Mouse (Mus musculus): Measurements from ENCODE around the gene Lemd1. TPM values are rescaled to one million over a fixed set of nuclear protein-coding genes. Genes with fewer than 3 reads are reported as not detected.

The Lemd1 gene
- total and polyA plus RNA-seq, 3 experiments = not detected

- peaks cover 24 to 72% of the 10 kb centered on the region in 2 experiments for H3K4me1 ChIP-seq (ENCODE audit: control insufficient read depth in 1 of 2, insufficient read depth in 2 of 2)
- no peak overlapping the region for H3K4me2 ChIP-seq (ENCODE audit: insufficient read depth, low read depth, poor library complexity, severe bottlenecking)
- in situ Hi-C loops (cut with MboI; ENCODE audit: low pct_ligation_motif_present, low pct_unique_long_range_greater_than_20kb, low sequenced_read_pairs) (no loop called here), dilution Hi-C loops (cut with MboI; ENCODE audit: extremely low pct_ligation_motif_present, extremely low pct_unique_long_range_greater_than_20kb, low sequenced_read_pairs) (no loop called here)
- H3K9ac ChIP-seq (ENCODE audit: insufficient read depth, low read depth) = no peak overlapping the region
- no peaks in the 10 kb centered on the region for H3K9me3 ChIP-seq (replicated peaks; ENCODE audit: low read length)
- no peak overlapping the region for H3K4me3 ChIP-seq (replicated peaks in 1 of 3; ENCODE audit: low read depth in 2 of 3, low read length in 2 of 3, poor library complexity in 1 of 3)
- H3K27ac ChIP-seq (ENCODE audit: insufficient read depth, low read depth) = 0 out of 2 replicates have a peak overlapping the region, but pooled peaks have one; percentile 13
- no peak for TF ChIP-seq RAD21 (IDR thresholded peaks at IDR 0.05; ENCODE audit: low read depth, low read length)
- TF ChIP-seq CHD2 (IDR thresholded peaks at IDR 0.05; ENCODE audit: low read length) = no peak
- TF ChIP-seq TCF12 (IDR thresholded peaks at IDR 0.05; ENCODE audit: low read depth, low read length) = no peak
- TF ChIP-seq GABPA (IDR thresholded peaks at IDR 0.05; ENCODE audit: insufficient replicate concordance, low read depth, low read length) = no peak
- H3K27me3 ChIP-seq (replicated peaks) = no peaks in the 10 kb centered on the region
- no peaks in the 10 kb centered on the region for H3K36me3 ChIP-seq (replicated peaks in 1 of 2; ENCODE audit: control insufficient read depth in 1 of 2, insufficient read depth in 1 of 2, low read length in 1 of 2)
- peak; percentile 58 for DNase-seq (ENCODE audit: extremely low read depth)
- H3K79me2 ChIP-seq (replicated peaks; ENCODE audit: control insufficient read depth, extremely low read depth, insufficient read depth, poor library complexity, severe bottlenecking) = no peaks in the 10 kb centered on the region
These were observed 74.1 kb downstream of the Lemd1 start for GRCm38 (mm10) chr1:132265211-132265859.

- no peak for DNase-seq (ENCODE audit: extremely low read depth)
- no peak overlapping the region for H3K27ac ChIP-seq (ENCODE audit: insufficient read depth, low read depth)
- dilution Hi-C loops (cut with MboI; ENCODE audit: extremely low pct_ligation_motif_present, extremely low pct_unique_long_range_greater_than_20kb, low sequenced_read_pairs) = no loop called here
These were observed 74.7 kb downstream of the Lemd1 start for GRCm38 (mm10) chr1:132265936-132266335.

More at GRCm38 (mm10) chr1:132265936-132266335, 74.7 kb downstream of the Lemd1 start:
- H3K4me2 ChIP-seq (ENCODE audit: insufficient read depth, low read depth, poor library complexity, severe bottlenecking) = no peak overlapping the region
- H3K79me2 ChIP-seq (replicated peaks; ENCODE audit: control insufficient read depth, extremely low read depth, insufficient read depth, poor library complexity, severe bottlenecking) = no peaks in the 10 kb centered on the region
- no peaks in the 10 kb centered on the region for H3K36me3 ChIP-seq (replicated peaks in 1 of 2; ENCODE audit: control insufficient read depth in 1 of 2, insufficient read depth in 1 of 2, low read length in 1 of 2)
- H3K9me3 ChIP-seq (replicated peaks; ENCODE audit: low read length) = no peaks in the 10 kb centered on the region
- peaks cover 24 to 72% of the 10 kb centered on the region in 2 experiments for H3K4me1 ChIP-seq (ENCODE audit: control insufficient read depth in 1 of 2, insufficient read depth in 2 of 2)
- in situ Hi-C loops (cut with MboI; ENCODE audit: low pct_ligation_motif_present, low pct_unique_long_range_greater_than_20kb, low sequenced_read_pairs) = no loop called here
- no peak overlapping the region for H3K4me3 ChIP-seq (replicated peaks in 1 of 3; ENCODE audit: low read depth in 2 of 3, low read length in 2 of 3, poor library complexity in 1 of 3)
- no peaks in the 10 kb centered on the region for H3K27me3 ChIP-seq (replicated peaks)
- H3K9ac ChIP-seq (ENCODE audit: insufficient read depth, low read depth) = no peak overlapping the region
- TF ChIP-seq USF1 (IDR thresholded peaks at IDR 0.05; ENCODE audit: low read depth, low read length) = no peak
- no peak for TF ChIP-seq SIN3A (IDR thresholded peaks at IDR 0.05; ENCODE audit: low read length)
- no peak for TF ChIP-seq CTCF (conservative IDR thresholded peaks at IDR 0.05 in 1 of 2, IDR thresholded peaks at IDR 0.05 in 1 of 2; ENCODE audit: low read depth in 2 of 2, low read length in 2 of 2)
- TF ChIP-seq MXI1 (IDR thresholded peaks at IDR 0.05; ENCODE audit: low read depth, low read length) = no peak
- TF ChIP-seq BHLHE40 (IDR thresholded peaks at IDR 0.05; ENCODE audit: low read depth, low read length) = no peak
- TF ChIP-seq UBTF (IDR thresholded peaks at IDR 0.05; ENCODE audit: low read depth, low read length) = no peak
- TF ChIP-seq NRF1 (IDR thresholded peaks at IDR 0.05; ENCODE audit: low read depth, low read length) = no peak
- TF ChIP-seq EP300 (IDR thresholded peaks at IDR 0.05; ENCODE audit: low read length) = no peak
- TF ChIP-seq ZKSCAN1 (IDR thresholded peaks at IDR 0.05; ENCODE audit: borderline replicate concordance, low read depth, low read length) = no peak
- no peak for TF ChIP-seq POLR2AphosphoS2 (IDR thresholded peaks at IDR 0.05; ENCODE audit: low read depth, low read length)
- TF ChIP-seq MAX (IDR thresholded peaks at IDR 0.05; ENCODE audit: low read length) = no peak
- no peak for TF ChIP-seq ELF1 (IDR thresholded peaks at IDR 0.05; ENCODE audit: low read depth, low read length)
- no peak for TF ChIP-seq MAFK (IDR thresholded peaks at IDR 0.05; ENCODE audit: insufficient replicate concordance, low read length)
- no peak for TF ChIP-seq KAT2A (IDR thresholded peaks at IDR 0.05; ENCODE audit: insufficient replicate concordance, low read length)
- TF ChIP-seq JUND (conservative IDR thresholded peaks at IDR 0.05; ENCODE audit: low read depth, low read length) = no peak
- TF ChIP-seq CHD2 (IDR thresholded peaks at IDR 0.05; ENCODE audit: low read length) = no peak
- no peak for TF ChIP-seq CHD1 (IDR thresholded peaks at IDR 0.05; ENCODE audit: low read depth, low read length)
- no peak for TF ChIP-seq MEF2A (IDR thresholded peaks at IDR 0.05; ENCODE audit: borderline replicate concordance, low read depth, low read length)
- no peak for TF ChIP-seq SMC3 (IDR thresholded peaks at IDR 0.05; ENCODE audit: low read depth, low read length)
- no peak for TF ChIP-seq TCF12 (IDR thresholded peaks at IDR 0.05; ENCODE audit: low read depth, low read length)
